8 mouse cellular contexts compared by ENCODE assay signal in genomic region chr11:59505351-59505838, GRCm38 (mm10). TPM values are rescaled to one million over a fixed set of nuclear protein-coding genes. Genes with fewer than 3 reads are reported as not detected.
DNase-seq lines count a peak whose midpoint lies in the region; ATAC-seq and TF ChIP-seq lines count a peak whose summit lies in the region.

No protein-coding gene starts in this region.

- H3K4me3 ChIP-seq in forebrain, postnatal 0 days (ENCODE audit: low read depth, low read length), result peak overlapping the region; percentile 85
- peak overlapping the region; percentile 94 for H3K4me3 ChIP-seq in hindbrain, embryonic 14.5 days (replicated peaks; ENCODE audit: low read length)

- ATAC-seq in forebrain, postnatal 0 days, result peak; percentile 67
- peak; percentile 56 for ATAC-seq in hindbrain, embryonic 14.5 days (ENCODE audit: low FRiP score)

- peak overlapping the region; percentile 96 for H3K9ac ChIP-seq in forebrain, postnatal 0 days
- peak overlapping the region; percentile 99 for H3K9ac ChIP-seq in hindbrain, embryonic 14.5 days

- peak; percentile 61 for DNase-seq in MEL-GATA-1-ER (ENCODE audit: extremely low read depth, low read depth)
- DNase-seq in cerebellum, adult 11 months, result peak; percentile 60
- peak; percentile 79 for DNase-seq in forebrain, postnatal 0 days
- peak; percentile 61 for DNase-seq in hindbrain, embryonic 14.5 days (ENCODE audit: low spot score)
- peak; percentile 29 for DNase-seq in left cerebral cortex, adult 11 months (ENCODE audit: low spot score)
- peak; percentile 65 to 69 for DNase-seq in lung, postnatal 4 days
- peak; percentile 27 for DNase-seq in retina, postnatal 7 days (ENCODE audit: low read depth, low spot score)
- peak; percentile 85 for DNase-seq in thymus, postnatal 4 days

- peaks cover 43% of the 10 kb centered on the region for H3K36me3 ChIP-seq in forebrain, postnatal 0 days (ENCODE audit: insufficient read depth)
- peaks cover 45% of the 10 kb centered on the region for H3K36me3 ChIP-seq in hindbrain, embryonic 14.5 days (replicated peaks; ENCODE audit: control insufficient read depth, insufficient read depth)

- under 1% methylated on average over 20 of the region's 21 CpGs for WGBS in forebrain, postnatal 0 days
- WGBS in hindbrain, embryonic 14.5 days, result under 1% methylated on average over 21 of the region's 21 CpGs

- H3K27ac ChIP-seq in forebrain, postnatal 0 days (ENCODE audit: low read depth, low read length), result peak overlapping the region; percentile 91
- H3K27ac ChIP-seq in hindbrain, embryonic 14.5 days, result peak overlapping the region; percentile 87

- no peaks in the 10 kb centered on the region for H3K9me3 ChIP-seq in forebrain, postnatal 0 days (ENCODE audit: low read length)
- no peaks in the 10 kb centered on the region for H3K9me3 ChIP-seq in hindbrain, embryonic 14.5 days (ENCODE audit: control insufficient read depth, low read length)

- no peaks in the 10 kb centered on the region for H3K27me3 ChIP-seq in forebrain, postnatal 0 days (ENCODE audit: insufficient read depth, low read length)
- H3K27me3 ChIP-seq in hindbrain, embryonic 14.5 days (ENCODE audit: control insufficient read depth, insufficient read depth, low read length), result no peaks in the 10 kb centered on the region

- TF ChIP-seq CTCF in forebrain, postnatal 0 days (IDR thresholded peaks at IDR 0.05; ENCODE audit: low read depth), result no peak

- peak overlapping the region; percentile 91 for H3K4me2 ChIP-seq in forebrain, postnatal 0 days (ENCODE audit: low read depth)
- peak overlapping the region; percentile 75 for H3K4me2 ChIP-seq in hindbrain, embryonic 14.5 days (replicated peaks)

- H3K4me1 ChIP-seq in forebrain, postnatal 0 days (ENCODE audit: insufficient read depth), result peaks cover 10% of the 10 kb centered on the region
- peaks cover 17% of the 10 kb centered on the region for H3K4me1 ChIP-seq in hindbrain, embryonic 14.5 days (replicated peaks; ENCODE audit: control insufficient read depth, insufficient read depth, low read length)

RNA-seq across cellular contexts. Expression of gene Zkscan17, which starts 21.2 kb away (rescaled TPM):
- total RNA-seq in forebrain, postnatal 0 days (2014; rRNA removed), result 15.9 and 21.4 TPM in 2 replicates
- polyA plus RNA-seq in forebrain, postnatal 0 days (2015; fragmentation: Nextera tagmentation; extraction: Ambion mirVana), result 12.2 and 13.9 TPM in 2 replicates
- 12.3 and 13.7 TPM in 2 replicates for polyA plus RNA-seq in hindbrain, embryonic 14.5 days (2014; fragmentation: Nextera tagmentation; extraction: Ambion mirVana)

RNA-seq across cellular contexts. Expression of gene Zfp867, which starts 33.1 kb away (rescaled TPM):
- total RNA-seq in forebrain, postnatal 0 days (2014; rRNA removed), result 14.1 and 14.2 TPM in 2 replicates
- 5.6 and 7.5 TPM in 2 replicates for polyA plus RNA-seq in forebrain, postnatal 0 days (2015; fragmentation: Nextera tagmentation; extraction: Ambion mirVana)
- polyA plus RNA-seq in hindbrain, embryonic 14.5 days (2014; fragmentation: Nextera tagmentation; extraction: Ambion mirVana), result 13.7 and 16.3 TPM in 2 replicates

RNA-seq across cellular contexts. Expression of gene Nlrp3, which starts 36.0 kb away (rescaled TPM):
- 0.08 and 0.14 TPM in 2 replicates for total RNA-seq in forebrain, postnatal 0 days (2014; rRNA removed)
- 0.10 and 0.30 TPM in 2 replicates for polyA plus RNA-seq in forebrain, postnatal 0 days (2015; fragmentation: Nextera tagmentation; extraction: Ambion mirVana)
- 0.10 and 0.11 TPM in 2 replicates for polyA plus RNA-seq in hindbrain, embryonic 14.5 days (2014; fragmentation: Nextera tagmentation; extraction: Ambion mirVana)

RNA-seq across cellular contexts. Expression of gene Snap47, which starts 54.4 kb away (rescaled TPM):
- total RNA-seq in forebrain, postnatal 0 days (2014; rRNA removed), result 369 and 373 TPM in 2 replicates
- polyA plus RNA-seq in forebrain, postnatal 0 days (2015; fragmentation: Nextera tagmentation; extraction: Ambion mirVana), result 488 and 507 TPM in 2 replicates
- polyA plus RNA-seq in hindbrain, embryonic 14.5 days (2014; fragmentation: Nextera tagmentation; extraction: Ambion mirVana), result 622 and 648 TPM in 2 replicates

RNA-seq across cellular contexts. Expression of gene Jmjd4, which starts 55.5 kb away (rescaled TPM):
- total RNA-seq in forebrain, postnatal 0 days (2014; rRNA removed), result 26.5 and 27.7 TPM in 2 replicates
- 14.2 and 17.0 TPM in 2 replicates for polyA plus RNA-seq in forebrain, postnatal 0 days (2015; fragmentation: Nextera tagmentation; extraction: Ambion mirVana)
- 17.6 and 19.8 TPM in 2 replicates for polyA plus RNA-seq in hindbrain, embryonic 14.5 days (2014; fragmentation: Nextera tagmentation; extraction: Ambion mirVana)

Comparison
In these comparisons a context has a peak if more than half of its experiments do, and no peak if none do; other contexts are left out.
1. Peak in every context shown above with its lines: DNase-seq, ATAC-seq, H3K4me3 ChIP-seq and H3K27ac ChIP-seq.
2. DNase-seq: peak in every context shown above with its lines; median percentile 85 in thymus, postnatal 4 days; 79 in forebrain, postnatal 0 days; 67 in lung, postnatal 4 days; 61 in MEL-GATA-1-ER; 61 in hindbrain, embryonic 14.5 days; 60 in cerebellum, adult 11 months; 29 in left cerebral cortex, adult 11 months; 27 in retina, postnatal 7 days.